Mouse (Mus musculus) kidney, embryonic 16.5 days (tissue): Measurements from ENCODE around the gene Slc30a5. TPM values are rescaled to one million over a fixed set of nuclear protein-coding genes. Genes with fewer than 3 reads are reported as not detected.

Source experiments
- ATAC-seq: fragments of 200-750 bp; cut with Nextera tagmentation; 2 replicates; pipeline ENCODE4 v1.8.0; 2017; ENCODE audit warnings: moderate TSS enrichment; ENCODE audit not compliant: low FRiP score, low TSS enrichment
- H3K27ac ChIP-seq: fragments of 300-500 bp; sonication (generic); 2 replicates; pipeline ENCODE4 v1.5.1; 2014; ENCODE audit warnings: low read length
- H3K27me3 ChIP-seq: fragments of 300-500 bp; sonication (generic); 2 replicates; pipeline ENCODE4 v1.6.1; 2014; ENCODE audit warnings: low read length, control low read depth, mixed read lengths; ENCODE audit not compliant: insufficient read depth
- H3K36me3 ChIP-seq: fragments of 300-500 bp; sonication (generic); 2 replicates; pipeline ENCODE4 v1.6.1; 2014; ENCODE audit warnings: low read length, control low read depth, mixed read lengths; ENCODE audit not compliant: insufficient read depth
- H3K4me1 ChIP-seq: fragments of 300-500 bp; sonication (generic); 2 replicates; pipeline ENCODE4 v1.6.1; 2014; ENCODE audit warnings: low read length, control low read depth, mixed read lengths; ENCODE audit not compliant: insufficient read depth
- H3K4me2 ChIP-seq: fragments of 300-500 bp; sonication (generic); replicated peaks from 2 replicates; pipeline ENCODE4 v1.6.1; 2014; ENCODE audit warnings: low read depth, low read length
- H3K4me3 ChIP-seq: fragments of 300-500 bp; sonication (generic); 2 replicates; pipeline ENCODE4 v1.5.1; 2014; ENCODE audit warnings: mild to moderate bottlenecking, low read length
- H3K9ac ChIP-seq: fragments of 300-500 bp; sonication (generic); replicated peaks from 2 replicates; pipeline ENCODE4 v1.6.1; 2014; ENCODE audit warnings: low read length
- H3K9me3 ChIP-seq: fragments of 300-500 bp; sonication (generic); 2 replicates; pipeline ENCODE4 v1.6.1; 2016; ENCODE audit warnings: low read length, control low read depth
- whole genome bisulfite sequencing: fragments of 180-500 bp; shearing (Covaris S2); extraction: QIAGEN DNeasy Blood & Tissue Kit; methylation state at CpG from one replicate; pipeline ENCODE4 v1.1.7; 2014; 5-methylcytosine and 5-hydroxymethylcytosine counted together
- polyA plus RNA-seq: library from polyadenylated mRNA; unstranded; fragments of >200 nt; fragmentation: Nextera tagmentation; extraction: Ambion mirVana; gene quantifications from 2 replicates; pipeline ENCODE4 v1.2.1, GENCODE M21; 2015

Slc30a5 gene
- polyA plus RNA-seq, 1 experiment from 2014 or later, result 55.5 TPM

- WGBS, result 79% methylated on average over 8 of the region's 8 CpGs
- H3K36me3 ChIP-seq, result no peaks in the 10 kb centered on the region
Measured at GRCm38 (mm10) chr13:100846254-100846653, 13.0 kb upstream of the Slc30a5 start.

GRCm38 (mm10) chr13:100843944-100844343 lies 10.7 kb upstream of the Slc30a5 start:
- Histone ChIP-seq H3K9me3 (0 out of 2 replicates have a peak, but pooled peaks cover 5% of the 10 kb centered on the region), H3K4me2 (no peak overlapping the region), H3K36me3 (no peaks in the 10 kb centered on the region), H3K27me3 (no peaks in the 10 kb centered on the region), H3K4me1 (peaks cover 7% of the 10 kb centered on the region; the same call in 1 of the 2 replicates), H3K27ac (no peak overlapping the region), H3K4me3 (no peak overlapping the region), H3K9ac (no peak overlapping the region)
- no peak for ATAC-seq
- whole genome bisulfite sequencing, result 76% methylated on average over 2 of the region's 2 CpGs

More at GRCm38 (mm10) chr13:100846254-100846653, 13.0 kb upstream of the Slc30a5 start:
- Histone ChIP-seq H3K4me1 (peaks cover 7% of the 10 kb centered on the region; the same call in 1 of the 2 replicates), H3K4me3 (no peak overlapping the region), H3K4me2 (no peak overlapping the region), H3K9me3 (0 out of 2 replicates have a peak, but pooled peaks cover 5% of the 10 kb centered on the region), H3K9ac (no peak overlapping the region), H3K27me3 (no peaks in the 10 kb centered on the region), H3K27ac (no peak overlapping the region)
- no peak for ATAC-seq

- Histone ChIP-seq H3K27me3 (no peaks in the 10 kb centered on the region), H3K27ac (no peak overlapping the region), H3K9me3 (0 out of 2 replicates have a peak, but pooled peaks cover 5% of the 10 kb centered on the region), H3K4me1 (peaks cover 7% of the 10 kb centered on the region; the same call in 1 of the 2 replicates), H3K36me3 (no peaks in the 10 kb centered on the region), H3K4me2 (no peak overlapping the region), H3K9ac (no peak overlapping the region), H3K4me3 (no peak overlapping the region)
- WGBS, result 53% methylated on average over 7 of the region's 7 CpGs
- ATAC-seq, result peak; percentile 58; the same call in 1 of the 2 replicates
Measured at GRCm38 (mm10) chr13:100843016-100843725, 9.9 kb upstream of the Slc30a5 start.

GRCm38 (mm10) chr13:100841741-100842140 lies 8.5 kb upstream of the Slc30a5 start:
- no peak for ATAC-seq
- no peak overlapping the region for H3K9ac ChIP-seq
- no peak overlapping the region for H3K4me3 ChIP-seq
- no peak overlapping the region for H3K4me2 ChIP-seq
- H3K36me3 ChIP-seq, result no peaks in the 10 kb centered on the region
- 0 out of 2 replicates have a peak, but pooled peaks cover 5% of the 10 kb centered on the region for H3K9me3 ChIP-seq
- 58% methylated on average over 6 of the region's 6 CpGs for WGBS
- H3K27ac ChIP-seq, result no peak overlapping the region
- H3K4me1 ChIP-seq, result peaks cover 7% of the 10 kb centered on the region; the same call in 1 of the 2 replicates
- no peaks in the 10 kb centered on the region for H3K27me3 ChIP-seq

GRCm38 (mm10) chr13:100834777-100835176 lies 1.6 kb upstream of the Slc30a5 start:
- no peak overlapping the region for H3K9ac ChIP-seq
- ATAC-seq, result no peak
- no peaks in the 10 kb centered on the region for H3K9me3 ChIP-seq
- H3K4me1 ChIP-seq, result peaks cover 19% of the 10 kb centered on the region
- no peaks in the 10 kb centered on the region for H3K36me3 ChIP-seq
- H3K27me3 ChIP-seq, result no peaks in the 10 kb centered on the region
- H3K4me2 ChIP-seq, result no peak overlapping the region
- H3K27ac ChIP-seq, result no peak overlapping the region
- no peak overlapping the region for H3K4me3 ChIP-seq

GRCm38 (mm10) chr13:100833640-100834002 lies 394 bp upstream of the Slc30a5 start:
- H3K27me3 ChIP-seq, result no peaks in the 10 kb centered on the region
- peak; percentile 17 for ATAC-seq
- peak overlapping the region; percentile 41; the same call in 1 of the 2 replicates for H3K9ac ChIP-seq
- no peaks in the 10 kb centered on the region for H3K36me3 ChIP-seq
- H3K4me2 ChIP-seq, result peak overlapping the region; percentile 34; the same call in 1 of the 2 replicates
- no peaks in the 10 kb centered on the region for H3K9me3 ChIP-seq
- 55% methylated on average over 6 of the region's 6 CpGs for WGBS
- peaks cover 21% of the 10 kb centered on the region for H3K4me1 ChIP-seq
- H3K27ac ChIP-seq, result no peak overlapping the region
- H3K4me3 ChIP-seq, result peak overlapping the region; percentile 94

GRCm38 (mm10) chr13:100832188-100832587 lies 1.0 kb downstream of the Slc30a5 start:
- peak overlapping the region; percentile 88 for H3K27ac ChIP-seq

GRCm38 (mm10) chr13:100831123-100831522 lies 2.1 kb downstream of the Slc30a5 start:
- Histone ChIP-seq H3K4me1 (peaks cover 21% of the 10 kb centered on the region), H3K27ac (no peak overlapping the region), H3K9me3 (no peaks in the 10 kb centered on the region), H3K36me3 (peaks cover 8% of the 10 kb centered on the region; the same call in 1 of the 2 replicates), H3K27me3 (no peaks in the 10 kb centered on the region), H3K4me3 (no peak overlapping the region), H3K4me2 (peak overlapping the region; percentile 81), H3K9ac (no peak overlapping the region)
- WGBS, result 87% methylated on average over 6 of the region's 6 CpGs
- ATAC-seq, result no peak

More at GRCm38 (mm10) chr13:100832188-100832587, 1.0 kb downstream of the Slc30a5 start:
- Histone ChIP-seq H3K27me3 (no peaks in the 10 kb centered on the region), H3K9me3 (no peaks in the 10 kb centered on the region), H3K4me3 (peak overlapping the region; percentile 94), H3K4me1 (peaks cover 21% of the 10 kb centered on the region), H3K36me3 (peaks cover 5% of the 10 kb centered on the region; the same call in 1 of the 2 replicates), H3K9ac (peak overlapping the region; percentile 96), H3K4me2 (peak overlapping the region; percentile 81)
- 2% methylated on average over 8 of the region's 8 CpGs for WGBS
- no peak for ATAC-seq

- ATAC-seq, result no peak
- peaks cover 44% of the 10 kb centered on the region for H3K36me3 ChIP-seq
Measured at GRCm38 (mm10) chr13:100825627-100826410, 7.4 kb downstream of the Slc30a5 start.

More at GRCm38 (mm10) chr13:100825627-100826410, 7.4 kb downstream of the Slc30a5 start:
- Histone ChIP-seq H3K27ac (no peak overlapping the region), H3K4me1 (peaks cover 7% of the 10 kb centered on the region), H3K4me2 (no peak overlapping the region), H3K4me3 (no peak overlapping the region), H3K27me3 (no peaks in the 10 kb centered on the region), H3K9me3 (no peaks in the 10 kb centered on the region), H3K9ac (no peak overlapping the region)
- WGBS, result 88% methylated on average over 9 of the region's 9 CpGs
